Mouse (Mus musculus) neural tube, embryonic 15.5 days (tissue): ENCODE results near the gene Zgrf1. TPM values are rescaled to one million over a fixed set of nuclear protein-coding genes. Genes with fewer than 3 reads are reported as not detected.

Source experiments
- ATAC-seq: fragments of 200-750 bp; cut with Nextera tagmentation; 2 replicates; pipeline ENCODE4 v1.8.0; 2017; ENCODE audit warnings: mild to moderate bottlenecking, moderate TSS enrichment, moderate library complexity; ENCODE audit not compliant: low FRiP score
- H3K27ac ChIP-seq: fragments of 300-500 bp; sonication (generic); replicated peaks from 2 replicates; pipeline ENCODE4 v1.5.1; 2015; ENCODE audit warnings: mild to moderate bottlenecking, inconsistent platforms
- H3K27me3 ChIP-seq: fragments of 300-500 bp; sonication (generic); replicated peaks from 2 replicates; pipeline ENCODE4 v1.6.1; 2015; ENCODE audit warnings: inconsistent platforms
- H3K36me3 ChIP-seq: fragments of 300-500 bp; sonication (generic); 2 replicates; pipeline ENCODE4 v1.6.1; 2015; ENCODE audit warnings: inconsistent platforms
- H3K4me1 ChIP-seq: fragments of 300-500 bp; sonication (generic); 2 replicates; pipeline ENCODE4 v1.6.1; 2015; ENCODE audit warnings: inconsistent platforms
- H3K4me2 ChIP-seq: fragments of 300-500 bp; sonication (generic); 2 replicates; pipeline ENCODE4 v1.6.1; 2015; ENCODE audit warnings: inconsistent platforms, mild to moderate bottlenecking, moderate library complexity
- H3K4me3 ChIP-seq: fragments of 300-500 bp; sonication (generic); replicated peaks from 2 replicates; pipeline ENCODE4 v1.5.1; 2015; ENCODE audit warnings: mild to moderate bottlenecking, inconsistent platforms
- H3K9ac ChIP-seq: fragments of 300-500 bp; sonication (generic); replicated peaks from 2 replicates; pipeline ENCODE4 v1.6.1; 2015; ENCODE audit warnings: mild to moderate bottlenecking, inconsistent platforms
- H3K9me3 ChIP-seq: fragments of 300-500 bp; sonication (generic); replicated peaks from 2 replicates; pipeline ENCODE4 v1.6.1; 2016; ENCODE audit warnings: inconsistent platforms
- WGBS: fragments of 180-500 bp; shearing (Covaris S2); methylation state at CpG from one replicate; pipeline ENCODE4 v1.1.7; 2015; ENCODE audit warnings: mixed read lengths; 5-methylcytosine and 5-hydroxymethylcytosine counted together
- microRNA counts: library from miRNA; unstranded; fragments of <30 nt; microRNA quantifications from one replicate; lab custom pipeline; 2016
- microRNA-seq: library from miRNA; unstranded; fragments of <30 nt; microRNA quantifications from one replicate; pipeline ENCODE4, GENCODE M21; 2017
- polyA plus RNA-seq: library from polyadenylated mRNA; unstranded; fragments of >200 nt; fragmentation: Nextera tagmentation; extraction: Ambion mirVana; gene quantifications from 2 replicates; pipeline ENCODE4 v1.2.1, GENCODE M21; 2015

The Zgrf1 gene
- polyA plus RNA-seq, 1 experiment from 2014 or later, result 3.9 TPM

DNA sequence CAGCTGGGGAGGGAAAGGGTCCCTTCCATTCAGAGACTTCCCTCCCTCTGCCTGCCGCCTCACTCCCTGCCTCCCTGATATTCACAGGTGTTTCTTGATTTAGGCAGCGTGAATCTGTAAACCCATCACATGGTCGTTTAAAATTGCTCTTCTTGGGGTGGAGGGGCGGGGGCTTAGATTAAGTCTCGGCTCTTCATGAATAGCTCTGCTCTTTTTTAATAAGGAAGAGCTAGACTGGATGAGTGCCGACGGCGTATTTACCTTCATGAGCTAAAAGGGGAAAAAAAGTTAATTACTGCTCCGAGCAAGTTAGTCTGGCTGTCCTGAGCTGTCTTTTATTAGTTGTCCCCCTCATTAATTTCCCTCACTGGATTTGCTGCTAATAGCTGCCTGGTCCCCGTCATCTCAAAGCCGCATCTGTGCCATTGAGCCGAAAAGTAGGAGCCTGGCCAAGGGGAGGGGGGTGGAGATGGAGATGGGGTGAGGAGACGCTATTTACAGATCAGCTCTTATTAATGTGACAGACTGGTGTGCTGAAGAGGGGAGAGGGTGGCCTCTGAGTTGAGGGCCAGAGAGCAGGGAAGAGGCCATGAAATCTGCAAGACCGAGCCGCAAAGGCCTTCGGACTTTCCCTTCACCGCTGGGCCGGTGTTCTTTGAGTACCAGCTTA lies 93.0 kb downstream of the Zgrf1 start:
- peaks cover 11% of the 10 kb centered on the region for H3K4me1 ChIP-seq
- ATAC-seq, result no peak
- WGBS, result 33% methylated on average over 18 of the region's 18 CpGs
- no peak overlapping the region for H3K4me3 ChIP-seq
- H3K9ac ChIP-seq, result no peak overlapping the region
- H3K4me2 ChIP-seq, result no peak overlapping the region
- no peak overlapping the region for H3K27ac ChIP-seq
- peaks cover 43% of the 10 kb centered on the region for H3K27me3 ChIP-seq
- H3K36me3 ChIP-seq, result no peaks in the 10 kb centered on the region
- H3K9me3 ChIP-seq, result no peaks in the 10 kb centered on the region

- ATAC-seq, result no peak
- 41% methylated on average over 7 of the region's 7 CpGs for WGBS
- H3K4me2 ChIP-seq, result no peak overlapping the region
- H3K36me3 ChIP-seq, result no peaks in the 10 kb centered on the region
- H3K27me3 ChIP-seq, result peaks cover 6% of the 10 kb centered on the region; the same call in 1 of the 2 replicates
- no peak overlapping the region for H3K27ac ChIP-seq
- no peaks in the 10 kb centered on the region for H3K4me1 ChIP-seq
- H3K9me3 ChIP-seq, result no peaks in the 10 kb centered on the region
- no peak overlapping the region for H3K4me3 ChIP-seq
- no peak overlapping the region for H3K9ac ChIP-seq
These were observed 98.7 kb downstream of the Zgrf1 start for GRCm38 (mm10) chr3:127651742-127652653.

DNA sequence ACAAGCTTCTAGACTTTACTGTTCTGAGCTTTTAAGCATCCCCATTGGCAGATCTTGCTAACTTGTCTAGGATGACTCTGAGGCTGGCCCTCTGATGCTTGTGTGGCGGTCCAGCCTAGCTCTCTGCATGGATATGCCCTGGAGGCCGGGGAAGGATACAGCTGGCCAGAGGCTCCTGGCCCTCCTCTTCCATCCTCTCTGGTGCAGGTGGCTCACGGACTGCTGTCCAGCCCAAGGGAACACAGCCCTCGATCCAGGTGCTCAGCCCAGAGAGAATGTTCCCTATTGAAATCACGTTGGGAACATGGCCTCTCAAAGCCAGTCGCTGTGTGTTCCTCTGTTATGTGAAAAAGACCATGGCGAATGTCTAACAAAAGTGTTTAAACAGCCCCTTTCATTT lies 107.4 kb downstream of the Zgrf1 start:
- Histone ChIP-seq H3K4me3 (no peak overlapping the region), H3K27me3 (0 out of 2 replicates have a peak, but pooled peaks cover 3% of the 10 kb centered on the region), H3K9ac (no peak overlapping the region), H3K9me3 (no peaks in the 10 kb centered on the region), H3K27ac (no peak overlapping the region), H3K4me2 (no peak overlapping the region), H3K36me3 (no peaks in the 10 kb centered on the region), H3K4me1 (peaks cover 4% of the 10 kb centered on the region; the same call in 1 of the 2 replicates)
- WGBS, result 42% methylated on average over 7 of the region's 7 CpGs
- ATAC-seq, result no peak

- peak overlapping the region; percentile 46 for H3K4me2 ChIP-seq
- H3K27me3 ChIP-seq, result 0 out of 2 replicates have a peak, but pooled peaks cover 3% of the 10 kb centered on the region
- no peaks in the 10 kb centered on the region for H3K9me3 ChIP-seq
- H3K9ac ChIP-seq, result no peak overlapping the region
- 18% methylated on average over 22 of the region's 22 CpGs for WGBS
- peaks cover 4% of the 10 kb centered on the region; the same call in 1 of the 2 replicates for H3K4me1 ChIP-seq
- no peak overlapping the region for H3K27ac ChIP-seq
- no peaks in the 10 kb centered on the region for H3K36me3 ChIP-seq
- H3K4me3 ChIP-seq, result peak overlapping the region; percentile 14; the same call in 1 of the 2 replicates
- peak; percentile 31; the same call in 1 of the 2 replicates for ATAC-seq
These were observed 108.6 kb downstream of the Zgrf1 start for GRCm38 (mm10) chr3:127661646-127662531.

MicroRNAs encoded within 50 kb of the gene (microRNA counts, 519-probe panel; counts per million panel counts)
- microRNA mmu-miR-302a (lab: Ali Mortazavi, UCI) (1,232 counts per million, percentile 8 among the panel's probes with 10 or more counts), microRNA mmu-miR-302b (lab: Ali Mortazavi, UCI) (not detected), microRNA mmu-miR-302c (lab: Ali Mortazavi, UCI) (not detected), microRNA mmu-miR-302d (lab: Ali Mortazavi, UCI) (1,742 counts per million, percentile 28 among the panel's probes with 10 or more counts), microRNA mmu-miR-367 (lab: Ali Mortazavi, UCI) (2,013 counts per million, percentile 43 among the panel's probes with 10 or more counts)

Small RNA genes lying within 50 kb of the gene (microRNA-seq; reads per million reads assigned to microRNA genes)
- gene Mir302a (111 reads per million, percentile 55 among the genes with 10 or more reads in this experiment), gene Mir302b (63.9 reads per million, percentile 46 among the genes with 10 or more reads in this experiment), gene Mir302c (9.9 reads per million, percentile 25 among the genes with 10 or more reads in this experiment), gene Mir302d (73.6 reads per million, percentile 48 among the genes with 10 or more reads in this experiment), gene Mir367 (not detected)

Other genes with a start within 250 kb of the Zgrf1 start
- 136 and 166 TPM in 2 replicates for gene Ank2, start 54.1 kb upstream of the Zgrf1 start, polyA plus RNA-seq
- gene Larp7, start 140 bp upstream of the Zgrf1 start, polyA plus RNA-seq, result 26.9 and 35.6 TPM in 2 replicates
- 1.8 and 2.8 TPM in 2 replicates for gene Neurog2, start 79.6 kb downstream of the Zgrf1 start, polyA plus RNA-seq
- 0.61 and 0.96 TPM in 2 replicates for gene Alpk1, start 227.0 kb downstream of the Zgrf1 start, polyA plus RNA-seq
- gene Tifa, start 236.3 kb downstream of the Zgrf1 start, polyA plus RNA-seq, result 3.6 and 6.0 TPM in 2 replicates